Mouse (Mus musculus): ENCODE measurements around the gene Sept14. TPM values are rescaled to one million over a fixed set of nuclear protein-coding genes. Genes with fewer than 3 reads are reported as not detected.
A peak's percentile ranks its signal among the peaks of the same experiment; 100 is the strongest.

Gene Sept14
- not detected in 2 replicates for polyA plus RNA-seq (2015; fragmentation: Nextera tagmentation; extraction: Ambion mirVana)

- H3K36me3 ChIP-seq (ENCODE audit: control insufficient read depth, insufficient read depth, low read length): no peaks in the 10 kb centered on the region
- no peaks in the 10 kb centered on the region for H3K27me3 ChIP-seq (ENCODE audit: control insufficient read depth, insufficient read depth, low read depth, low read length)
- no peak within 1 kb of the TSS for H3K4me3 ChIP-seq (ENCODE audit: low read length)
- H3K27ac ChIP-seq (ENCODE audit: low read length): no peak within 1 kb of the TSS
- no peak within 1 kb of the TSS for H3K9ac ChIP-seq (ENCODE audit: low read length)
- H3K9me3 ChIP-seq (ENCODE audit: control insufficient read depth, low read length): no peaks in the 10 kb centered on the region
- ATAC-seq (ENCODE audit: low read depth): no peak
- no peak within 1 kb of the TSS for H3K4me2 ChIP-seq (ENCODE audit: low read depth, low read length)
- 51% methylated on average over 2 of the region's 2 CpGs for WGBS
- no peaks in the 10 kb centered on the region for H3K4me1 ChIP-seq (replicated peaks; ENCODE audit: control insufficient read depth, insufficient read depth, low read length)
Measured at GRCm38 (mm10) chr5:129708412-129708811, at the start of gene Sept14. TSS of gene Sept14 (minus strand) at chr5:129708512.

- 89% methylated on average over 20 of the region's 20 CpGs for WGBS
- H3K9ac ChIP-seq (ENCODE audit: low read length): no peak overlapping the region
- H3K4me3 ChIP-seq (ENCODE audit: low read length): no peak overlapping the region
Measured at GRCm38 (mm10) chr5:129756886-129757285, 48.6 kb upstream of the Sept14 start.

GRCm38 (mm10) chr5:129744050-129744449 lies 35.7 kb upstream of the Sept14 start:
- no peak overlapping the region for H3K4me3 ChIP-seq (ENCODE audit: low read length)
- H3K4me2 ChIP-seq (ENCODE audit: low read depth, low read length): no peak overlapping the region
- peaks cover 27% of the 10 kb centered on the region for H3K36me3 ChIP-seq (ENCODE audit: control insufficient read depth, insufficient read depth, low read length)
- no peak overlapping the region for H3K9ac ChIP-seq (ENCODE audit: low read length)
- H3K4me1 ChIP-seq (replicated peaks; ENCODE audit: control insufficient read depth, insufficient read depth, low read length): no peaks in the 10 kb centered on the region
- no peaks in the 10 kb centered on the region for H3K9me3 ChIP-seq (ENCODE audit: control insufficient read depth, low read length)
- no peak overlapping the region for H3K27ac ChIP-seq (ENCODE audit: low read length)
- no peaks in the 10 kb centered on the region for H3K27me3 ChIP-seq (ENCODE audit: control insufficient read depth, insufficient read depth, low read depth, low read length)
- ATAC-seq (ENCODE audit: low read depth): no peak
- WGBS: 14% methylated on average over 6 of the region's 6 CpGs

More at GRCm38 (mm10) chr5:129756886-129757285, 48.6 kb upstream of the Sept14 start:
- Histone ChIP-seq H3K27ac (ENCODE audit: low read length) (no peak overlapping the region), H3K4me1 (replicated peaks; ENCODE audit: control insufficient read depth, insufficient read depth, low read length) (no peaks in the 10 kb centered on the region), H3K4me2 (ENCODE audit: low read depth, low read length) (no peak overlapping the region), H3K27me3 (ENCODE audit: control insufficient read depth, insufficient read depth, low read depth, low read length) (no peaks in the 10 kb centered on the region), H3K9me3 (ENCODE audit: control insufficient read depth, low read length) (no peaks in the 10 kb centered on the region), H3K36me3 (ENCODE audit: control insufficient read depth, insufficient read depth, low read length) (peaks cover 11% of the 10 kb centered on the region)
- ATAC-seq (ENCODE audit: low read depth): no peak

DNA sequence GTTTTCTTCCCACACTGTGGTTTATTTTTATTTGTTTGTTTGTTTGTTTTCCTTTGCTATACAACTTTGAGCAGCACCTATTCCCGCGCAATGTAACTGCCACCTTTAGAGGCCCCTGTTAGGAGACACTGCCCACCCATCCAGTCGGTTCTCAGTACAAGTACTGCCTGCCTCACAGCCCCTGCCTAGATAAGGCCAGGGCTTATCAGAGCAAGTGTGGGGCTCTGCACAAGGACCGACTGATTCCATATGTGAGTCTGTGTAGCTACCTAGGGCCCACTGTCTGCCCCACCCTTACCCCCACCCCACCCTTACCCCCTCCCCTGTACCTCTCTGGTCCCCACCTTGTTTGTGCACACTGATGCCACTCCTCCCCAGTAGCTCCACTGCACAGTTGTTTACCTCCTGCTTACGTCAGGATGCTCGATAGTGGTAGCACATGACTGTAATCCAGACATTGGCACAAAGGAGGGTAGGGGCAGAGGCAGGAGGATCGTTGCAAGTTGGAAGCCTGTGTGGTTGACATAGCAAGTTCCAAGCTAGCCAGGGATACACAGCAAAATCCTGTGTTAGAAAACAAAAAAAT lies 34.7 kb upstream of the Sept14 start:
- Histone ChIP-seq H3K4me1 (replicated peaks; ENCODE audit: control insufficient read depth, insufficient read depth, low read length) (no peaks in the 10 kb centered on the region), H3K9me3 (ENCODE audit: control insufficient read depth, low read length) (no peaks in the 10 kb centered on the region), H3K9ac (ENCODE audit: low read length) (no peak overlapping the region), H3K4me2 (ENCODE audit: low read depth, low read length) (no peak overlapping the region), H3K27me3 (ENCODE audit: control insufficient read depth, insufficient read depth, low read depth, low read length) (no peaks in the 10 kb centered on the region), H3K4me3 (ENCODE audit: low read length) (no peak overlapping the region), H3K27ac (ENCODE audit: low read length) (no peak overlapping the region), H3K36me3 (ENCODE audit: control insufficient read depth, insufficient read depth, low read length) (peaks cover 25% of the 10 kb centered on the region)
- no peak for ATAC-seq (ENCODE audit: low read depth)
- 59% methylated on average over 7 of the region's 7 CpGs for WGBS

DNA sequence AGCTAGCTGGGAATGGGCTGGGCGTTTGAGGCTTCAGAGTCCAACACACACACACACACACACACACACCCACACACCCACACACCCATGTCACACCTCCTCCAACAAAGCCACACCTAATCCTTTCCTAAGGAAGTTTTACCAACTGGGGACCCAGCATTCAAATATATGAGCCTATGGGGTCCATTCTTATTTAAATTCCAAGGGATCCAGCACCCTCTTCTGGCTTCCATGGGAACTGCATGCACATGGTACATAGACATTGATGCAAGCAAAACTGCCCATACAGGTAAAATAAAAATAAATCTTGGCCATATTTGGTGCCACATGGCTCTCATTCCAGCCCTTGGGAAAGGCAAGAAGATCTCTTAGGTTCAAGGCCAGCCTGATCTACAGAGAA lies 32.7 kb upstream of the Sept14 start:
- no peaks in the 10 kb centered on the region for H3K9me3 ChIP-seq (ENCODE audit: control insufficient read depth, low read length)
- no peaks in the 10 kb centered on the region for H3K27me3 ChIP-seq (ENCODE audit: control insufficient read depth, insufficient read depth, low read depth, low read length)
- 92% methylated on average over 1 of the region's 1 CpGs for WGBS
- no peak overlapping the region for H3K9ac ChIP-seq (ENCODE audit: low read length)
- ATAC-seq (ENCODE audit: low read depth): no peak
- H3K4me3 ChIP-seq (ENCODE audit: low read length): no peak overlapping the region
- peaks cover 16% of the 10 kb centered on the region; the same call in 1 of the 2 replicates for H3K36me3 ChIP-seq (ENCODE audit: control insufficient read depth, insufficient read depth, low read length)
- H3K4me2 ChIP-seq (ENCODE audit: low read depth, low read length): no peak overlapping the region
- no peak overlapping the region for H3K27ac ChIP-seq (ENCODE audit: low read length)
- H3K4me1 ChIP-seq (replicated peaks; ENCODE audit: control insufficient read depth, insufficient read depth, low read length): no peaks in the 10 kb centered on the region

DNA sequence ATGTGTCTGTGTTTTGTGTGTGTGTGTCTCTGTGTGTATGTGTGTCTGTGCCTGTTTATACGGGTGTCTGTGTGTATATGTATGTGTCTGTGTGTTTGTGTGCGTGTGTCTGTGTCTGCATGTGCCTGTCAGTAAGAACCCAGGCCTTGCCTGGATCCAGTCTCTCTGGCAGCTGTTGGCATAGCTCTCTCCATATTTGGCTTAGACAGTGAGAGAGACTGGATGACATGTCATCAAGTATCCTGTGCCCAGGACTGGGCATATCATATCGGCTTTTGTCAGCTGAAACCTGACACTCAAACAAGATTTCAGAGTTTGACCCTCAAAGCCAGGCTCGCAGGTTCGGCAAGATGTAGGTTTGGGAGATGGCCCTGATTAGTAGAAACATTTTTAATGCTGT lies 22.7 kb upstream of the Sept14 start:
- ATAC-seq (ENCODE audit: low read depth): no peak
- no peak overlapping the region for H3K4me3 ChIP-seq (ENCODE audit: low read length)
- no peaks in the 10 kb centered on the region for H3K9me3 ChIP-seq (ENCODE audit: control insufficient read depth, low read length)
- H3K36me3 ChIP-seq (ENCODE audit: control insufficient read depth, insufficient read depth, low read length): no peaks in the 10 kb centered on the region
- peaks cover 17% of the 10 kb centered on the region for H3K4me1 ChIP-seq (replicated peaks; ENCODE audit: control insufficient read depth, insufficient read depth, low read length)
- no peaks in the 10 kb centered on the region for H3K27me3 ChIP-seq (ENCODE audit: control insufficient read depth, insufficient read depth, low read depth, low read length)
- no peak overlapping the region for H3K4me2 ChIP-seq (ENCODE audit: low read depth, low read length)
- no peak overlapping the region for H3K27ac ChIP-seq (ENCODE audit: low read length)
- WGBS: 51% methylated on average over 5 of the region's 5 CpGs
- H3K9ac ChIP-seq (ENCODE audit: low read length): no peak overlapping the region

DNA sequence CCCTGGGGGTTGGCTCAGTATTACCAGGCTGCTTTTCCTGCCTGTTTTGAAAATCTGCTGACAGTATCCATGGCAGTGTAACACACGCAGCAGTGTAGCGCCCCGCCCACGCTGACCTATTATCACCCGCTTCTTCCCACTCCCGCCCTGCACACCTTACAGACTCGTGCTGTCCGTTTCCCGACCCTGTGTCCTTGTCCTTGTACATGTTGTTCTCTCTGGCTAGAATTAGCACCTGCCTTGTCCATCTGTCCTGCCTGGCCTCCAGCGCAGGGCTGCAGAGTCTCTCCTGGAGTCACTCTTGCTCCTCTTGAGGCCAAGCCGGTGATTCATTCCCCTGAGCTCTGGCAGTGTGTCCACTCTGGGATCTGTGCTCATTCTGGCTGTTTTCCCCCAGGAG lies 22.0 kb upstream of the Sept14 start:
- ATAC-seq (ENCODE audit: low read depth): peak; percentile 42; the same call in 1 of the 2 replicates
- 59% methylated on average over 11 of the region's 11 CpGs for WGBS

DNA sequence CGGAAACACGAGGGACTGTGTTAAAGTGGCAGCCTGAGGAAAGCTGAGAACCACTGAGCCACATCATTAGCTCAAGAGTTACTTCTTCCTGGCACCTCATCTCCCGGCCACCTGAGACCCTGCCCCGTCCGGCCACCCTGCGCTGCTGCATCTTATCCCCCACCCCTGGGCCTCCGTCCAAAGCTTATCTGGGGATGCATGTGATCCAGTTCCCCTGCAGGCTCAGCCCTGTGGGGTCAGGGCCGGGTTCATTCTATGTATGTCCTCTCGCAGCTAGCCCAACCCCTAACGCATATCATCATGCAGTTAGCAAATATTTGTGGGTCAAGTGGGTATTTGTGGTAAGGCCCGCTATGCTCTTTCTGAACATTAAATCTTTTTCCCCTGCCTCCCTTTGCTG lies 21.0 kb upstream of the Sept14 start:
- Histone ChIP-seq H3K27me3 (ENCODE audit: control insufficient read depth, insufficient read depth, low read depth, low read length) (no peaks in the 10 kb centered on the region), H3K4me2 (ENCODE audit: low read depth, low read length) (peak overlapping the region; percentile 1; the same call in 1 of the 2 replicates), H3K4me3 (ENCODE audit: low read length) (no peak overlapping the region), H3K27ac (ENCODE audit: low read length) (peak overlapping the region; percentile 41), H3K9ac (ENCODE audit: low read length) (no peak overlapping the region), H3K9me3 (ENCODE audit: control insufficient read depth, low read length) (no peaks in the 10 kb centered on the region), H3K4me1 (replicated peaks; ENCODE audit: control insufficient read depth, insufficient read depth, low read length) (peaks cover 19% of the 10 kb centered on the region), H3K36me3 (ENCODE audit: control insufficient read depth, insufficient read depth, low read length) (no peaks in the 10 kb centered on the region)
- ATAC-seq (ENCODE audit: low read depth): no peak
- WGBS: 16% methylated on average over 11 of the region's 11 CpGs

More for the DNA sequence above, 22.0 kb upstream of the Sept14 start:
- H3K27ac ChIP-seq (ENCODE audit: low read length): no peak overlapping the region
- H3K4me3 ChIP-seq (ENCODE audit: low read length): no peak overlapping the region
- H3K36me3 ChIP-seq (ENCODE audit: control insufficient read depth, insufficient read depth, low read length): no peaks in the 10 kb centered on the region
- H3K9me3 ChIP-seq (ENCODE audit: control insufficient read depth, low read length): no peaks in the 10 kb centered on the region
- H3K4me2 ChIP-seq (ENCODE audit: low read depth, low read length): no peak overlapping the region
- H3K9ac ChIP-seq (ENCODE audit: low read length): no peak overlapping the region
- H3K27me3 ChIP-seq (ENCODE audit: control insufficient read depth, insufficient read depth, low read depth, low read length): no peaks in the 10 kb centered on the region
- H3K4me1 ChIP-seq (replicated peaks; ENCODE audit: control insufficient read depth, insufficient read depth, low read length): peaks cover 17% of the 10 kb centered on the region

- H3K4me2 ChIP-seq (ENCODE audit: low read depth, low read length): no peak overlapping the region
- H3K36me3 ChIP-seq (ENCODE audit: control insufficient read depth, insufficient read depth, low read length): no peaks in the 10 kb centered on the region
- H3K4me3 ChIP-seq (ENCODE audit: low read length): no peak overlapping the region
- H3K27me3 ChIP-seq (ENCODE audit: control insufficient read depth, insufficient read depth, low read depth, low read length): no peaks in the 10 kb centered on the region
- 76% methylated on average over 3 of the region's 3 CpGs for WGBS
- ATAC-seq (ENCODE audit: low read depth): no peak
- H3K4me1 ChIP-seq (replicated peaks; ENCODE audit: control insufficient read depth, insufficient read depth, low read length): peaks cover 21% of the 10 kb centered on the region
- H3K9me3 ChIP-seq (ENCODE audit: control insufficient read depth, low read length): no peaks in the 10 kb centered on the region
- no peak overlapping the region for H3K9ac ChIP-seq (ENCODE audit: low read length)
- no peak overlapping the region for H3K27ac ChIP-seq (ENCODE audit: low read length)
Measured at GRCm38 (mm10) chr5:129726784-129727183, 18.5 kb upstream of the Sept14 start.
